Mouse (Mus musculus): Measurements from ENCODE around the gene Pou3f3.

DNA sequence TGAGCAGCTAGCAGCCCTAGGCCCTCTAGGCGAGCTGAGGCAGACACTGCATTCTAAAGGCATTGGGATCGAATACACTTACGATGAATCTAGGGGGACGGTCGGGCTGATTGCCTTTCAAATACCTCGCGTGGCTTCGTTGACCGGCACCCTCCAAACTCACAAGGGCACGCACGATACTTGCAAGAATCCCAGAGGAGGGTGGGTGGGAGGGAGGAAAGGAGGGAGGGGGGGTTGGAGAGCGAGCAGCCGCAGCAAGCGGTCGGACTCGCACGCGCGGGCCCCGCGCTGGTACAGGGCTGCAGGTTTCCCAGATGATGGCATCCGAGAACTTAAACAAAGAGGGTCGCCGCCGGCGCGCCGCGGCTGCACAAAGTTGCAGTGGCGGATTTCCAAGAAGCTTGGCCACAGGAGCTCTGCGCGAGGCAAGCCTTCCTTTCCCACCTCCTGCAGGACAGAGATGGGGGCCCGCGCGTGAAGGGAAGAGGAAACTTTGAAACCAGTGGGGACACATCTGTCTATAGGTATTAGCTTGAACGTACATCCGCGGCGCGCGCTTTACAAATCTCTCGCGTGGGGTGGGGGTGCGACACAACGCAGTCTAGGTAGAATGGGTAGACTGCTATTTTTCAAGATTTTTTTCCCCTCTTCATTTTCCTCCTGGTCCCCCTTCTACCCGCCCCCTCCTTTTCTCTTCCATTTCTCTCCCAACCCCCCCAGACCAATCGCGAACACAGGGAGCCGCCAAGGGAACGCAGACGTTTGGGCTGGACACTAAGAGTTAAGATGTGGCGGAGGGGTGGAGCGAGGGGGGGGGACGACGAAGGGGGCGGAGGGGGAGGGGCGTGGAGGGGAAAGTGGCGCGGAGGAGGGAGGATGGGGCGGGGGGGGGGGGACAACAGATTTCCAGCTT lies 647 bp upstream of the Pou3f3 start:
- no peak for TF ChIP-seq GATA1 (IDR thresholded peaks at IDR 0.05; ENCODE audit: borderline replicate concordance, low read length)
- no peak for TF ChIP-seq FLI1 (IDR thresholded peaks at IDR 0.05; ENCODE audit: low read length)

Measured in megakaryocyte, embryonic 14.5 days (primary cell).